Comparison of ENCODE assay signal across 10 mouse cellular contexts in genomic region chr5:112493492-112493891, GRCm38 (mm10). TPM values are rescaled to one million over a fixed set of nuclear protein-coding genes. Genes with fewer than 3 reads are reported as not detected.
A peak's percentile ranks its signal among the peaks of the same experiment; 100 is the strongest.
DNase-seq lines count a peak whose midpoint lies in the region; ATAC-seq and TF ChIP-seq lines count a peak whose summit lies in the region.
"Had no signal": no experiment of that assay in that cellular context is flagged by ENCODE, and none has a peak within 500 bp of the region (broad histone marks: within the 10 kb centered on the region; RNA-seq: fewer than 3 reads in every experiment).

No protein-coding gene starts in this region.

- H3K4me1 ChIP-seq in olfactory bulb, adult 2 months (ENCODE audit: control insufficient read depth, insufficient read depth, low read length), result peaks cover 41% of the 10 kb centered on the region

- DNase-seq in layer of hippocampus, adult 18-20 months (ENCODE audit: low spot score in 2 of 2), result peak; percentile 44 to 45
- DNase-seq in layer of hippocampus, adult 9-10 months (ENCODE audit: low spot score), result no peak
- DNase-seq in embryo, embryonic 9.5 days (ENCODE audit: extremely low spot score), result peak; percentile 67
- peak; percentile 19 to 42 for DNase-seq in heart, postnatal 10 days
- DNase-seq in left cerebral cortex, postnatal 14 days (ENCODE audit: low spot score in 2 of 2), result peak; percentile 52 to 58
- no peak for DNase-seq in ovary, adult 18-20 months (ENCODE audit: low spot score)

- ATAC-seq in CD4-positive, CD25-positive, alpha-beta regulatory T cell, adult 4 months, result no peak

- peak overlapping the region; percentile 49; the same call in 1 of the 2 replicates for H3K27ac ChIP-seq in olfactory bulb, adult 2 months (ENCODE audit: insufficient read depth, low read depth, low read length)

- intact Hi-C loops in heart, postnatal 10 days (cut with DNase I), result no loop called here
- intact Hi-C loops in left cerebral cortex, postnatal 14 days (cut with DNase I), result loop anchor here (5.0 kb wide), 1 partner anchor 79 kb away; no protein-coding TSS in a partner anchor

- no peak overlapping the region for H3K4me3 ChIP-seq in olfactory bulb, adult 2 months (ENCODE audit: insufficient read depth, low read depth, low read length)

- WGBS in olfactory bulb, adult 2 months, result 17% methylated on average over 11 of the region's 11 CpGs

- TF ChIP-seq CTCF in olfactory bulb, adult 2 months (IDR thresholded peaks at IDR 0.05; ENCODE audit: insufficient read depth, low read depth, low read length), result no peak

- TF ChIP-seq POLR2A in olfactory bulb, adult 2 months (IDR thresholded peaks at IDR 0.05; ENCODE audit: insufficient read depth, low read depth, low read length), result no peak

RNA-seq across cellular contexts. Expression of gene Gm6588, which starts 44.3 kb away (rescaled TPM):
- not detected for total RNA-seq in layer of hippocampus, adult 18-20 months (2021)
- not detected for total RNA-seq in heart, postnatal 10 days (2021)
- not detected for total RNA-seq in left cerebral cortex, postnatal 14 days (2021)
- not detected in 2 replicates for polyA plus RNA-seq in olfactory bulb, adult 2 months (2012; ENCODE audit: insufficient read depth, insufficient read length, low replicate concordance, missing spikeins)
- polyA plus RNA-seq in CD4-positive, CD25-positive, alpha-beta regulatory T cell, adult 4 months (2017; shearing (Covaris generic)), result not detected
- polyA plus RNA-seq: large intestine, adult 2 months; spleen, adult 2 months had no signal

Comparison
In these comparisons a context has a peak if more than half of its experiments do, and no peak if none do; other contexts are left out.
1. DNase-seq: peak in layer of hippocampus, adult 18-20 months (2 of 2), embryo, embryonic 9.5 days (single experiment), heart, postnatal 10 days (2 of 2) and left cerebral cortex, postnatal 14 days (2 of 2); none in layer of hippocampus, adult 9-10 months (single experiment) and ovary, adult 18-20 months (single experiment).